Mouse (Mus musculus): ENCODE results near the gene Spata31d1a. TPM values are rescaled to one million over a fixed set of nuclear protein-coding genes. Genes with fewer than 3 reads are reported as not detected.
"Not testable (repeated sequence)": the region's sequence is repeated elsewhere in the genome, so short reads cannot be mapped to it uniquely, and the experiment has no call there.

Spata31d1a gene
- polyA plus RNA-seq, 1 experiment from 2014 or later = not detected

DNA sequence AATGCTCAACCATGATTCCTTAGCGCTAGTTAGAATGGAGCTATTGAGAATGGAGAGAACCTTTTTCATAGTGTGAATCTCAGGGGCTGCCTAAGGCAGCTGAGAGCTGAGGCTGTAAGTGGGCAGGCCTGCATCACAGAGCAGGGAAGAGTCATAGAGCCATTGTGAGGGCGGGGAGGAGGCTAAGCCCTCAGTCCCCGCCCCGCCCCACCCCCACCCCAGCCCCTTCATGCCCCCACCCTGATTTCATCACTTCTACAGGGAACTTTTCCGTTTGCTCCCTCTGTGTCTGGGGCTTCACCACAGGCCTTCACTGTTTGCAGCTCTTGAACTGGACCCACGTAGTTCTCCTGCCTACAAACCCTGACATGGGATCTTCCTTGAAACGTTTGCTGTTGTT, 21.5 kb upstream of the Spata31d1a start, which contains the start of gene Spata31d1d:
Gene Spata31d1d (minus strand): TSS at position 101 of the 400 bp plus-strand sequence.
- WGBS = 49% methylated on average over 7 of the region's 7 CpGs

DNA sequence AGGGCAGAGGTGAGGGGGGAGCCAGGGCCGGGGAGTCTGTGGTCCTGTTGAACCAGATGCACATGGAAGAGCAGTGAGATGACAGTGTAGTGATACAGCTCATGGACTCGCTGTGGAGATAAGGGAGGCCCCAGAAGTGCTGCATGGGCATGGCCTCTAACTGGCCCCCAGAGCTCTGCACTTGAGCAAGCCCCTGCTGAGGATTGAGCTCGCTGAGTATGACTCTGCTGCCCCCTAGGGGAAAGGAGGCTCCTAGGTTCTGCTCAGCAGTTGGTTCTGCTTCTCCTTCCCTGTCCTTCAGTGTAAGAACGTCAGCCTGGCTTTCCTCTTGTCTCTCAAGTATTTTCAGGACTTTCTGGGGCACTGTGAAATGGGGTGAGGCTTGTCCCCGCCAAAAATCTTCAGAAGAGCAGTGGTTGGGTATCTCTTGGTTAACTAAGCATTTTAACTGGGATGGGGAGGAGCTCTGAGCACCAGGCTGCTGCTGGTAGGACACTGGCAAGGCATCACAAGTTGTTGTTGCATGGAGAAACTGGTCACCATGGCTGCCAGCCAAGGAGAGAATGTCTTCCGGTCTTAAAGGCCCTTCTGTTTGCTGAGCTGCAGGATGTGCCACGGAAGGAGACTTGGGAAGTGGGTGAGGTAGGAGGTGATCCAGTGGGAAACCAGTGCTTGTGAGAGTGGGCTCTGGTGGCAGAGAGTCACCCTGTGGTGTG, 18.4 kb upstream of the Spata31d1a start:
- no peaks in the 10 kb centered on the region; the same call in 1 of the 2 replicates for H3K27me3 ChIP-seq (replicated peaks)
- no peak overlapping the region for H3K4me3 ChIP-seq (replicated peaks)
- WGBS = 24% methylated on average over 7 of the region's 7 CpGs
- no peak overlapping the region for H3K9ac ChIP-seq
- no peaks in the 10 kb centered on the region for H3K9me3 ChIP-seq
- peak; percentile 78 for ATAC-seq (ENCODE audit: insufficient read depth, low FRiP score, low read depth)
- no peaks in the 10 kb centered on the region for H3K36me3 ChIP-seq
- H3K4me1 ChIP-seq = 0 out of 2 replicates have a peak, but pooled peaks cover 3% of the 10 kb centered on the region
- H3K27ac ChIP-seq = no peak overlapping the region
- no peak overlapping the region for H3K4me2 ChIP-seq

More for the DNA sequence above, 21.5 kb upstream of the Spata31d1a start, which contains the start of gene Spata31d1d:
- H3K4me3 ChIP-seq (replicated peaks) = no peak within 1 kb of the TSS
- no peak for ATAC-seq (ENCODE audit: insufficient read depth, low FRiP score, low read depth)
- no peak within 1 kb of the TSS for H3K4me2 ChIP-seq
- H3K27ac ChIP-seq = no peak within 1 kb of the TSS
- H3K9me3 ChIP-seq = no peaks in the 10 kb centered on the region
- 0 out of 2 replicates have a peak, but pooled peaks cover 3% of the 10 kb centered on the region for H3K4me1 ChIP-seq
- H3K9ac ChIP-seq = no peak within 1 kb of the TSS
- no peaks in the 10 kb centered on the region; the same call in 1 of the 2 replicates for H3K27me3 ChIP-seq (replicated peaks)
- no peaks in the 10 kb centered on the region for H3K36me3 ChIP-seq

DNA sequence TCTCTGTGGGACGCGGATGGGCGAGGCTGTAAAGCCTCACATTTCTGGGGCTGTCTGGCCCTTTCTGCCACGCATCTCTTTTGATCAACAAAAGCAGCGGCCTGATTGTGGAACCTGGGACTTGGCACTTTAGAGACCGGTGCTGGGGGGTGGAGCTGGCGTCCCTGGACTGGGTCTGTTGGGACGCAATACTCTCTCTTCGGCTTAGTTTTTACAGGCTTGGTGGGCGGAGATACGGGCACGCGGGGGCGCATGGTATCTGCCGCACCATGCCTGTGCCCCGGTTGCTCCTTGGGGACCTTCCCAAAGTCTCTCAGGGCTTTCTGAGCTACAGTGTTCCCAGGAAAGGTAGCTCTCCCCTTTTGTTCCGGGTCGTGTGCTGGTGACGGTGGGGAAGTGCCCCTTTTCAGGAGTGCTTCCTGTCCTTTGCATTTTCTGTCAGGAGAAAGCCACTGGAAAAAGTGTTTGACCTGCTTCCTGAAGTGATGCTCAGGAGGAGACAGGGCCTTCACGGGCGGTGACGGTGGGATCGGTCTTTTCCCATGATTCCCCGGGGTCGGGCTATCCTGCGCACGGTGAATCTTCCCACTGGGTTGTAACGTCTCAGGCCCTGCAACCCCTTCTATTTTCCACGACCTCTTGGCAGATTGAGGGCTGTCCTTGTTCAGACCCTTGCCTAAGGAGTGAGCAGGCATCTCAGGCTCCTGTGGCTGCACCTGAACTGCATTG, 16.2 kb upstream of the Spata31d1a start:
- ATAC-seq (ENCODE audit: insufficient read depth, low FRiP score, low read depth) = no peak
- Histone ChIP-seq H3K9me3 (no peaks in the 10 kb centered on the region), H3K27me3 (replicated peaks) (no peaks in the 10 kb centered on the region; the same call in 1 of the 2 replicates), H3K4me1 (0 out of 2 replicates have a peak, but pooled peaks cover 3% of the 10 kb centered on the region), H3K36me3 (no peaks in the 10 kb centered on the region), H3K9ac (no peak overlapping the region), H3K4me3 (replicated peaks) (no peak overlapping the region), H3K4me2 (peak overlapping the region; percentile 33), H3K27ac (no peak overlapping the region)
- 26% methylated on average over 29 of the region's 29 CpGs for WGBS

DNA sequence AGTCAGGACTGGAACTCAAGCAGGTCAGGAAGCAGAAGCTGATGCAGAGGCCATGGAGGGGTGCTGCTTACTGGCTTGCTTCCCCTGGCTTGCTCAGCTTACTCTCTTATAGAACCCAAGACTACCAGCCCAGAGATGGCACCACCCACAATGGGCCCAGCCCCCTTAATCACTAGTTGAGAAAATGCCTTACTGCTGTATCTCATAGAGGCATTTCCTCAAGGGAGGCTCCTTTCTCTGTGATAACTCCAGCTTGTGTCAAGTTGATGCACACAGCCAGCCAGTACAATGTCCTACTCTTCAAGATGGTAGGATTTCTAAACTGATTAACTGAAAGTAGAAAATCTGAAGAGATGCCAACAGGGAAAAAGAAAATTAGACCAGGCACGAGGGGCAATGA, 12.0 kb upstream of the Spata31d1a start:
- 75% methylated on average over 1 of the region's 1 CpGs for WGBS
- H3K4me2 ChIP-seq; H3K9ac ChIP-seq; H3K36me3 ChIP-seq; H3K9me3 ChIP-seq; H3K27ac ChIP-seq; H3K4me1 ChIP-seq; H3K27me3 ChIP-seq (replicated peaks); H3K4me3 ChIP-seq (replicated peaks); ATAC-seq (ENCODE audit: insufficient read depth, low FRiP score, low read depth): not testable (repeated sequence)

DNA sequence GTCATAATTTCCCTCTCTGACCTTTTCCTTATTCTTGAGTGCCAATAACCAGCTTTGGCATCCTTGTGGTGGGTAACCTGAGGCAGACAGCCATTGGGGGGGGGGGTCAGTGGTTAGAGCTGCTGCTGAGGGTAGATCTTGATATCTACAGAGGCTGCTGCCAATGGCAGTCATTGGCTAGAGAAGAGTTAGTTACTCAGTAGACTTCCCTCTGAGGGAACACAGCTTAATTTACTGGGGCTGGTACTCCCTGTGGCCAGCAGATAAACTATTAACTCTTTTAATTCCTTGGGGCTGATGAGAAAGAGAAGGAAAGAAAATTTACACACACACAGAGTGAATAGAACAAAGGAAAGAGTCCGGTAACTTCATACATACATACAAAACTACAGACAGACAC, 9.3 kb upstream of the Spata31d1a start:
- ATAC-seq (ENCODE audit: insufficient read depth, low FRiP score, low read depth) = no peak

DNA sequence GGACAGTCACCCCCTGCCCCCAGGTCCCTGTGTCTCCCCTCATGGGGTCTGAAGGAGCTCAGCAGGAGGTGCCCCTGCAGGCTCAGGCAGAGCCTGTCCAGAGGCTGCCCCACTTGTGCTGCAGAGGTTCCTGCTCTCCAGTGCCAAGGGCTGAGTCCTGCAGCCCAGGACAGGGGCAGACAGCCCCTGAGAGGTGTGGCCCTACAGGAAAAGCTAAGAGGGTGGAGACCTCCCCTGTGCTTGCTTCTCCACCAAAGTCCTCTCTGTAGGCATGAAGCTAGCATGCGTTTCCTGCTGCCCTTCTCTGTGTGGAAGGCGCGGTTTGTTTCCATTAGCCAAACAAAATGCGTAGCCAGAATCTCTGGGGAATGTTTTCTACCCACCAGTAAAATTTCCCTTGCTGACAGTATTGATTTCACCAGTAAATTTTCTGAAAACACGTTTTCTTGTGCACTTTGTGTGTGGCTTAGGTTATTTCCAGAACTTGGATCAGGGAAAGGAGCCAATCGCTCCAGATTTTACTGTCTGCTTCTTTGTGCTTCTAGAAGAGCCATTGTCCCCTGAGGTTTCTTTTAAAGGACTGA, 8.8 kb upstream of the Spata31d1a start:
- H3K9me3 ChIP-seq; H3K4me3 ChIP-seq (replicated peaks); H3K4me1 ChIP-seq; H3K4me2 ChIP-seq; H3K36me3 ChIP-seq; H3K27ac ChIP-seq; H3K9ac ChIP-seq; H3K27me3 ChIP-seq (replicated peaks): not testable (repeated sequence)
- ATAC-seq (ENCODE audit: insufficient read depth, low FRiP score, low read depth) = peak; percentile 61; the same call in 1 of the 2 replicates
- WGBS = 22% methylated on average over 6 of the region's 6 CpGs

More for the DNA sequence above, 9.3 kb upstream of the Spata31d1a start:
- H3K36me3 ChIP-seq = no peaks in the 10 kb centered on the region
- no peaks in the 10 kb centered on the region for H3K9me3 ChIP-seq
- H3K4me2 ChIP-seq = no peak overlapping the region
- H3K9ac ChIP-seq = no peak overlapping the region
- 78% methylated on average over 1 of the region's 1 CpGs for WGBS
- H3K27me3 ChIP-seq (replicated peaks) = no peaks in the 10 kb centered on the region
- H3K4me1 ChIP-seq = no peaks in the 10 kb centered on the region
- no peak overlapping the region for H3K4me3 ChIP-seq (replicated peaks)
- H3K27ac ChIP-seq = no peak overlapping the region

DNA sequence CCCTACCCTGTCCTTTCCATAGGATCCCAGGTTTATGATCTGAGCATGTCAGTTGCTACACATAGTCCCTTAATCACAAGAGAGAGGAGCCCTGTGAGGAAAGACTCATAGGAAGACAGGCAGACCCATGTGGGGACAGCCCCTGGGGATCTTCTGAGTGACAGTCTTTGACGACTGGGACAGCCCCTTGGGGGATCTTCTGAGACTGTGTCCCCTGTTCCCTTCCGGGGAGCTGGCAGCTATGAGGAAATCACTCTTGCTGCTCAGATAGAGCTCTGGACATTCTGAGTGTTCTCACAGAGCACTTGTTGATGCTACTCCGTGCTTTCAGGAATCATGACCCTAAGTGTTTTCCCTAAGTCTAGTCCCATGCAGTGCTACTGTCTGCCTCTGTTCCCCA, 3.6 kb upstream of the Spata31d1a start:
- Histone ChIP-seq H3K4me1 (no peaks in the 10 kb centered on the region), H3K4me2 (no peak overlapping the region), H3K4me3 (replicated peaks) (no peak overlapping the region), H3K36me3 (no peaks in the 10 kb centered on the region), H3K9me3 (no peaks in the 10 kb centered on the region), H3K27me3 (replicated peaks) (no peaks in the 10 kb centered on the region), H3K9ac (no peak overlapping the region), H3K27ac (no peak overlapping the region)
- no peak for ATAC-seq (ENCODE audit: insufficient read depth, low FRiP score, low read depth)
- WGBS = 45% methylated on average over 3 of the region's 3 CpGs

DNA sequence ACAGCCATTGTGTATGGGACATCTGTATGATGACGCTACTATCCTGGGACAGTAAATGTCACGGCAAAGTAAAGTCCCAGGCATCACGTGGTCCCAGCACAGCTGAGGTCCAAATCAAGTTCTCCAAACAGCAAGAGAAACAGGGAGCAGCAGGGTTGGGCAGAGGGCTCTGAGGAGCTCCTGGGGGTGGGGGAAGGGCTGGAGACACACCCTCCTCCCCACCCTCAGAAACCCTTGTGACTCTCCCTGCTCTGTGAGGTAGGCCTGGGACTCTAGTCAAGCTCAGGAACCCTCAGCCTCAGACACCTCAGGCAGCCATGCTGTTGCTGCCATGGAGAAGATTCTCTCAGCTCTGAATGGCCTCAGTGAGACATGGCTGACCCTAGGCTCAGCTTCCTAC, 1.9 kb upstream of the Spata31d1a start, which contains the start of gene Spata31d1b:
Gene Spata31d1b (plus strand): TSS at position 301 of the 400 bp plus-strand sequence.
- not testable (repeated sequence) for H3K4me1 ChIP-seq; H3K9me3 ChIP-seq; H3K27me3 ChIP-seq (replicated peaks); H3K36me3 ChIP-seq; H3K4me3 ChIP-seq (replicated peaks); H3K4me2 ChIP-seq; ATAC-seq (ENCODE audit: insufficient read depth, low FRiP score, low read depth); H3K9ac ChIP-seq; H3K27ac ChIP-seq
- WGBS = 62% methylated on average over 3 of the region's 3 CpGs

DNA sequence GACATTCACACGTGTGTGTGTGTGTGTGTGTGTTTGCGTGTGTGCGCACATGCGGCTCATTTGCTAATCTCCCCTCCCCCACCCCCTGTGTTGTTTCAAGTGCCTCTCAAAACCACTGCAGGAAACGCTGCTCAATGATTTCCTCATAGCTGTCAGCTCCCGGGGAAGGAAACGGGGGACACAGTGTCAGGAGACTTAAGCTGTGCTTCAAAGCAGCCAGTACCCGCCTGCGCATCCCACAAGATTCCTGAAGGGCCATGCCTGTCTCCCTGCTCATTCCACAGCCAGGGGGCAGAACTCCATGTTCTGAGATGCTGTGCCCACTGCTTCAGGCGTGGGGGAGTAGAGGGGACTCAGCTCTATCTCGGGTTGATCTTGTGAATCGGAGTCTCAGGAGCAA, 5.6 kb downstream of the Spata31d1a start:
- H3K4me1 ChIP-seq = no peaks in the 10 kb centered on the region
- no peaks in the 10 kb centered on the region for H3K9me3 ChIP-seq
- no peak overlapping the region for H3K4me2 ChIP-seq
- no peak for ATAC-seq (ENCODE audit: insufficient read depth, low FRiP score, low read depth)
- H3K9ac ChIP-seq = no peak overlapping the region
- H3K27me3 ChIP-seq (replicated peaks) = no peaks in the 10 kb centered on the region
- H3K27ac ChIP-seq = no peak overlapping the region
- WGBS = 50% methylated on average over 12 of the region's 12 CpGs
- no peaks in the 10 kb centered on the region for H3K36me3 ChIP-seq
- no peak overlapping the region for H3K4me3 ChIP-seq (replicated peaks)

DNA sequence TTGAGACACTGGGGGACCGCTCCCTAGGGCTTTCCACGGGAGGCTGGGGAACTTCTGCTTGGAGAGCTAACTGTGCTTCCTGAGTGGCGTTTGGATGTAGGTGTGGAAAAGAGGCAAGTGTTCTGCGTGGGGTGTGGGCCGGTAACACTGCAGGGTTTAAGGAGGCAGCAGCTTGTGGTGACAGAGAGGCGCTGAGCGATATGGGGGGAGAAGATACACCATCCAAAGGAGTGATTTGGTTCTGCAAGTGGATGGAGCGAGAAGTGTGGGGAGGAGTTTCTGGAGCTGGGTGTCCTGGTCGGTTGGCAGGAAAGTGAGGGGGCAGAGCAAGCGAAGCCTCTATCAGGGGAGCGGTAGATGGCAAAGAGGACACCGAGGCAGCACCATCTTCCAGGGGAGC, 6.6 kb downstream of the Spata31d1a start:
- no peaks in the 10 kb centered on the region for H3K9me3 ChIP-seq
- H3K4me3 ChIP-seq (replicated peaks) = no peak overlapping the region
- H3K9ac ChIP-seq = no peak overlapping the region
- no peaks in the 10 kb centered on the region for H3K4me1 ChIP-seq
- 88% methylated on average over 12 of the region's 12 CpGs for WGBS
- H3K27ac ChIP-seq = no peak overlapping the region
- ATAC-seq (ENCODE audit: insufficient read depth, low FRiP score, low read depth) = no peak
- no peak overlapping the region for H3K4me2 ChIP-seq
- no peaks in the 10 kb centered on the region for H3K36me3 ChIP-seq
- no peaks in the 10 kb centered on the region for H3K27me3 ChIP-seq (replicated peaks)

DNA sequence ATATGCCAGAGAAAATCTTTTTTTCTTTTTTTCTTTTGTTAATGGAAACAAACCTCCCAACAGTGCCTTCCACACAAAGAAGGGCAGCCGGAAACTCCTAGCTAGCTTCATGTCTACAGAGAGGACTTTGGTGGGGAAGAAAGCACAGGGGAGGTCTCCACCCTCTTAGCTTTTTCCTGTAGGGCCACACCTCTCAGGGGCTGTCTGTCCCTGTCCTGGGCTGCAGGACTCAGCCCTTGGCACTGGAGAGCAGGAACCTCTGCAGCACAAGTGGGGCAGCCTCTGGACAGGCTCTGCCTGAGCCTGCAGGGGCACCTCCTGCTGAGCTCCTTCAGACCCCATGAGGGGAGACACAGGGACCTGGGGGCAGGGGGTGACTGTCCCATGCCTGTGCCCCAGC, 10.0 kb downstream of the Spata31d1a start:
- not testable (repeated sequence) for H3K4me3 ChIP-seq (replicated peaks); H3K4me1 ChIP-seq; H3K27ac ChIP-seq; H3K36me3 ChIP-seq; H3K9me3 ChIP-seq; H3K9ac ChIP-seq; H3K27me3 ChIP-seq (replicated peaks); H3K4me2 ChIP-seq
- 0 out of 2 replicates have a peak, but pooled peaks have one; percentile 22 for ATAC-seq (ENCODE audit: insufficient read depth, low FRiP score, low read depth)
- 53% methylated on average over 1 of the region's 1 CpGs for WGBS

DNA sequence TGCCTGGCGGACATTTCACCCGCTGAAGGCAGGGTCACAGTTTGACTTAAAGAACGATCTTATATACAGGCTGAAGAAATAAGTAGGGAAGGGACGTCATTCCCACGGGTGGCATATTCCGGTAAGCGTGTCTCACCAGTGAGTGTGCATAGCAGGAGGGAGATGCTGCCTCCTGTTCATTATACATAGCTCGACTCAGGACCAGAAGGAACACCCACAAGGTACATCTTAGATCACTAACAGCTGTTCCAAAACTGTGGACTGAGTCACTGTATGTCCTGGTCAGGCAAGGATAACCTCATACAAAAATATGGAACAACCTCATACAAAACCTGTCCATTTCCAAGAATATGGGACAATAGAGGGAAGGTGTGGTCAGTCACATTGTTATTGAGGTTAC, 11.0 kb downstream of the Spata31d1a start:
- Histone ChIP-seq H3K4me1 (no peaks in the 10 kb centered on the region), H3K4me3 (replicated peaks) (no peak overlapping the region), H3K9ac (no peak overlapping the region), H3K4me2 (no peak overlapping the region), H3K36me3 (no peaks in the 10 kb centered on the region), H3K27ac (no peak overlapping the region), H3K27me3 (replicated peaks) (no peaks in the 10 kb centered on the region), H3K9me3 (no peaks in the 10 kb centered on the region)
- 90% methylated on average over 8 of the region's 8 CpGs for WGBS
- no peak for ATAC-seq (ENCODE audit: insufficient read depth, low FRiP score, low read depth)

Measured in stomach, embryonic 15.5 days (tissue).